Mouse (Mus musculus): Measurements from ENCODE around the gene Plagl2. TPM values are rescaled to one million over a fixed set of nuclear protein-coding genes. Genes with fewer than 3 reads are reported as not detected.

Plagl2 gene
- 3.4 TPM for polyA plus RNA-seq (2014; fragmentation: Illumina TruSeq; extraction: RNeasy Lipid Tissue Mini Kit (QIAGEN cat#74804); ENCODE audit: low read depth, low replicate concordance)

GRCm38 (mm10) chr2:153241250-153242014 is at the start of gene Plagl2, which contains the start of gene Pofut1:
Gene Plagl2 (minus strand): TSS chr2:153241426.
Gene Pofut1 (plus strand): TSS chr2:153241533.

GRCm38 (mm10) chr2:153224946-153225594 is 16.2 kb downstream of the Plagl2 start, which contains the start of gene Tspyl3:
Gene Tspyl3 (minus strand): TSS chr2:153225441.

Other genes with a start within 250 kb of the Plagl2 start
- gene Pdrg1, start 226.0 kb downstream of the Plagl2 start, polyA plus RNA-seq (2014; fragmentation: Illumina TruSeq; extraction: RNeasy Lipid Tissue Mini Kit (QIAGEN cat#74804); ENCODE audit: low read depth, low replicate concordance) = 54.2 TPM
- gene Xkr7, start 209.6 kb downstream of the Plagl2 start, polyA plus RNA-seq (2014; fragmentation: Illumina TruSeq; extraction: RNeasy Lipid Tissue Mini Kit (QIAGEN cat#74804); ENCODE audit: low read depth, low replicate concordance) = not detected
- gene Ccm2l, start 175.5 kb downstream of the Plagl2 start, polyA plus RNA-seq (2014; fragmentation: Illumina TruSeq; extraction: RNeasy Lipid Tissue Mini Kit (QIAGEN cat#74804); ENCODE audit: low read depth, low replicate concordance) = 1.1 TPM
- gene Hck, start 133.0 kb downstream of the Plagl2 start, polyA plus RNA-seq (2014; fragmentation: Illumina TruSeq; extraction: RNeasy Lipid Tissue Mini Kit (QIAGEN cat#74804); ENCODE audit: low read depth, low replicate concordance) = not detected
- 23.7 TPM for gene Tm9sf4, start 80.1 kb downstream of the Plagl2 start, polyA plus RNA-seq (2014; fragmentation: Illumina TruSeq; extraction: RNeasy Lipid Tissue Mini Kit (QIAGEN cat#74804); ENCODE audit: low read depth, low replicate concordance)
- 0.44 TPM for gene Tspyl3, start 16.0 kb downstream of the Plagl2 start, polyA plus RNA-seq (2014; fragmentation: Illumina TruSeq; extraction: RNeasy Lipid Tissue Mini Kit (QIAGEN cat#74804); ENCODE audit: low read depth, low replicate concordance)
- 7.3 TPM for gene Pofut1, start 107 bp upstream of the Plagl2 start, polyA plus RNA-seq (2014; fragmentation: Illumina TruSeq; extraction: RNeasy Lipid Tissue Mini Kit (QIAGEN cat#74804); ENCODE audit: low read depth, low replicate concordance)
- 17.1 TPM for gene Kif3b, start 50.0 kb upstream of the Plagl2 start, polyA plus RNA-seq (2014; fragmentation: Illumina TruSeq; extraction: RNeasy Lipid Tissue Mini Kit (QIAGEN cat#74804); ENCODE audit: low read depth, low replicate concordance)
- 13.2 TPM for gene Asxl1, start 104.4 kb upstream of the Plagl2 start, polyA plus RNA-seq (2014; fragmentation: Illumina TruSeq; extraction: RNeasy Lipid Tissue Mini Kit (QIAGEN cat#74804); ENCODE audit: low read depth, low replicate concordance)

Measured in kidney, adult 10 weeks (tissue).